Mouse (Mus musculus) lung, adult 18-20 months (tissue): Measurements from ENCODE around the gene Uckl1.

ENCODE experiments used
- DNase-seq, 2 experiments: peaks; one replicate each; pipeline ENCODE4 v3.0.0; 2022; ENCODE audit warnings: mixed read lengths in 2 of 2

The Uckl1 gene

DNA sequence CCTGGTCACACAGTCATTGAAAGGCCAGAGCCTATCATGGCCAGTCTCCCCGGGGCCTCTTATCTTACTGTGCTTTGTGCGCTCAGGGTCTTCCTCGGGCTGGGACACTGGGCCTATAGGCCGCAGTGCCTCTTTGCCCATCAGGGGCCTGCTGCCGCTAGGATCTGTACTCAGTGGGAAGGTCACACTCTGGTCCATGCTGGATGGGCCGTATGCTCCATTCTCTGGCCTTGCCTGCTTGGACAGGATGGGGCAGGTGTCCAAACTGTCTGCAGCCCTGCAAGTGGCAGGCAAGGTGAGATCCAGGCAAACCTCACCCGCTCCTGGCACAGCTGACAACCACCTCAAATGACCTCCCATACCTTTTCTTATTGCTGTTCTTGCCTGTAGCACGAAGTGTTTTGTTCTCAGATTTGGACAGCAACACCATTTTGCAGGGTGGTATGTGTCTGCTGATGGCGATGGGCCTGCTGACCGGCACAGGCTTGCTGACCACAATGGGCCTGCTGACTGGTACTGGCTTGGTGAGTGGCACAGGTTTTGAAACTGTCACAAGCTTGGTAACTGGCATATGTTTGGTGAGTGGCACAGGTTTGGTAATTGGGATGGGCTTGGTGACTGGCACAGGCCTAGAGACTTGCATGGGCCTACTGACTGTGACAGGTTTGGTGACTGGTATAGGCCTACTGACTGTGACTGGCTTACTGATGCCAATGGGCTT lies 4.5 kb upstream of the Uckl1 start:
- DNase-seq, result no peak

DNA sequence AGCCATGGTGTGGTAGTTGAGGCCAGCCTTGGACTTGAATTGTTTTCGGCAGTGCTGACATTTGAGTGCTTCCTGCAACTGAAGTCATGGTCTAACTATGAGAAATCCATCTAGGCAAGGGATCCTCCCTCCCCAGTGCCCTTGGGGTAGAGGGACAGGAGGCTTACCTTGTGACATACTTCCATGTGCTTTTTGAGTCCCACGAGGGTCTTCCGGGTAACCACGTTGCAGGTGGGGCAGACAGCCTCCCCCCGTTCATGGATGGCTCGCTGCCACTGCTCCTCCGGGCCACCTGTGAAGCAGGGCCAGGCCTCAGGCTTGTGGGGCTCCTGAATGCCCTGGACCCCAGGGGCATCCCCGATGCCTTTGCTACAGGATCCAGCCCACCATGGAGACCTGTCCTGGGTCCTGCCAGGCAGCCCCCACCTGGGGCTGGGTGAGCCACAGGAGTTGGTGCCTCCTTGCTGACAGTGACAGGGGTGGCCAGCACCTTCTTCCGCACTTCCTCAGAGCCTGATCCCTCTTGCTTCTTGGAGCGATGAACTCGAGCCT lies 3.6 kb upstream of the Uckl1 start:
- DNase-seq, result no peak

- DNase-seq, result no peak
Measured at GRCm38 (mm10) chr2:181587796-181588195, 3.1 kb upstream of the Uckl1 start.

- no peak for DNase-seq
Measured at GRCm38 (mm10) chr2:181586124-181586523, 1.4 kb upstream of the Uckl1 start.

DNA sequence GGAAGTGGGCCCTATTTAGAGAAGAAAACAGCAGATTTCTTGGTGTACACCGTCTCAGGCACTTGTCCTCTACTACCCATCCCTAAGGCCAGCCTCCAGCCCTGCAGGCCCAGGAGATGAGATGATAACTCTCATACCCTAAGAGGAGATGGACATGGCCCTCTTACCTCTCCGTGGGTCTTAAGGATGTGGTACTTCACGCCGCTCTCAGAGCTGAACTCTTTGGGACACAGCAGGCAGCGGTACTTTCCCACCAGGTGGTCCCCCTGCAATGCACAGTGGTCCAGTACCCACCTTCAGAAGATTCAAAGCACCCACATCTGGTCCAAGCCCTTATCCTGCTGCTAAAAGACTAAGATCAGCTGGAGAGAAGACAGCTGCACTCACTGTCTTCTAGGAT lies 814 bp upstream of the Uckl1 start:
- no peak for DNase-seq

DNA sequence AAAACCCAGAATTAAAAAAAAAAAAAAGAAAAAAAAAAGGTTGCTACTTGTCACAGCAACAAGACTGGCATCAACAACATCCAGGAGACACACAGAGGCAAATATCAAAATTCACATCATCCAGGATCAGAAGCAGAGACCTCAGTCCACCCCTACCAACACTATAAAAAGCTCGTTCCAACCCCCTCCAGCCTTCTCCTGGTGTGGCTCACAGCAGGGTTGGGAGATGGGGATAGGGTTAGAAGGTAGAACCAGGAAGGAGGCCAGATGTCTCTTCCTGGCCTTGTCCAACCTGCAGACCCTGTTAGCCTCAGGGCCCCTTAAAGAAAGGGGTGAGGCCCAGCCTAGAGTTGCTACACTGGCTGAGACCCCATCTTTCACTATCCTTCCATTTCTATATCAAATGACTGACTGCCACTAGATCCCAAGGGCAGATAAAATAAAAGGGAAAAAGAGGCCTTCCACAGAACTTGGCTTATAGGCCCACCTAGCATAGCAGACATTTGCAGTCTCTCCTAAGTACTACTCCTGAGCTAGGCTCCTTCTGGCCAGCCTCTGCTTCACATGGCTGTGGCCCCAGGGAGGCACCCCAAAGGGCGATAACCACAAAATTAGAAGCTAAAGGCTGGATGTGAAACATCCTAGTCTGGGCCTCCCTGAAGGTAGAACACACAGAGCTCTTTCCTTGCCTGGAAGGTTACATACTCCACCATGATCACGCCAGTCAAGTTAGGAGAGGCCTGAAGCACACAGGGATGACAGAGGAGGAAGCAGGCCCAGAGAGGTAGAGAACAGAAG lies 1.0 kb downstream of the Uckl1 start:
- DNase-seq, result no peak

DNA sequence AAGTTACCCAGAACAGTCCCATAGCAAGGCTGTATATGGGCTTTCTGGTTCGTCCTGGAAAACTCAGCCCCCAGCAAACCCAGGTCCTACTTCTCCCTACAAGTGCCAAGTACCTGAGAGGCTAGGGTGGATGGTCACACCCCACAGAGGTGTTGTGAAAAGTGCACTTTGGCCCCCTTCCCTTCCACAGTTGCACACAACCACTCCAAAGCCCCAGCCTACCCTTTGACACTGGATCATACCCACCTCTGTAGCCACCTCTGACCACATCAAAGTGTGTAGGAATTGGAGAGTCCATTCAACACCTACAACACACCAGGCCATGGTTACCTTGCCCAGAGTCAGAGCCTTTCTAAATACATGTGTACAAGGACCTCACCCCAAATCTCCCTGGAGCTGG lies 1.8 kb downstream of the Uckl1 start:
- DNase-seq, result no peak

GRCm38 (mm10) chr2:181582358-181582757 lies 2.3 kb downstream of the Uckl1 start:
- DNase-seq, result no peak

GRCm38 (mm10) chr2:181581402-181582120 lies 3.1 kb downstream of the Uckl1 start:
- peak; percentile 87 to 89 for DNase-seq

GRCm38 (mm10) chr2:181581016-181581401 lies 3.7 kb downstream of the Uckl1 start:
- peak; percentile 84 to 87 for DNase-seq

- no peak for DNase-seq
Measured at GRCm38 (mm10) chr2:181580131-181580772, 4.4 kb downstream of the Uckl1 start.

- DNase-seq, result no peak
Measured at GRCm38 (mm10) chr2:181579681-181580080, 5.0 kb downstream of the Uckl1 start.

DNA sequence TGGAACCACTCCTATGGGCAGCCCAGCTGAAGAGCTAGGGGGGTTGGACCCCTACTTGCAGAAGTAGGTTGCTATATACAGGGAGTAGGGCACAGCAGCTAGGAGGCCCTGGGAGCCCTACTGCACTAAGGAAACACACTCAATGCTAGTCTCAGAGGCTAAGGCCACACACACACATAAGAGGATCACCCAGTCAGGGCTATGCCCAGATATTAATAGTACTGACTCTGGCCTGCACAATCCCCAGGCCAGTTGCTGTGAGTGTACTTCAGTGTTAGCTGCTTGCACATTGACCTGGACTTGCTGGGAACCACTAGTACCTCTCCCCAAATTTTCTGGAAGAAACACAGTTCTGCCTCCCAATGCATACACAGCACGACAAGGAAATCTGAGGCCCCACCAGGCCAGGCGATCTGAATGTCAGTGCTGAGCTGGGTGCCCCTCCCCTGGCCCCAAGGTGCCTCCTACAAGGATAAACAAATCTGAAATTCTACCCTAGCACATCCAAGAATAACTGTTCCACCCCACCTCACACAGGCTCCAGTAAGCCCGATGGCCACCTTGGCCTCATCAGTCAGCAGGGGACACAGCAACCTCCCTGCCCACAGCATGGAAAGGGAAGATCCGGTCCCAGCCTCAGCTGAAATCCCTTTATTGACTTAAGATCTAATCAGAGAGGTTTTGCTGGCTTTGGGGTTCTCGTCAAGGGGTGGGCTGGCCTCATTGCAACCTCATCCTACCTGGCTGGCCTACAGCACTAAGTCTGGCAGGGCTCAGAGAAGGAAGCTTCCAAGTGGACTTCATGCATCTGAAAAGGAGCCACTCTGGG lies 5.7 kb downstream of the Uckl1 start:
- no peak for DNase-seq

GRCm38 (mm10) chr2:181577981-181578581 lies 6.6 kb downstream of the Uckl1 start:
- DNase-seq, result no peak

DNA sequence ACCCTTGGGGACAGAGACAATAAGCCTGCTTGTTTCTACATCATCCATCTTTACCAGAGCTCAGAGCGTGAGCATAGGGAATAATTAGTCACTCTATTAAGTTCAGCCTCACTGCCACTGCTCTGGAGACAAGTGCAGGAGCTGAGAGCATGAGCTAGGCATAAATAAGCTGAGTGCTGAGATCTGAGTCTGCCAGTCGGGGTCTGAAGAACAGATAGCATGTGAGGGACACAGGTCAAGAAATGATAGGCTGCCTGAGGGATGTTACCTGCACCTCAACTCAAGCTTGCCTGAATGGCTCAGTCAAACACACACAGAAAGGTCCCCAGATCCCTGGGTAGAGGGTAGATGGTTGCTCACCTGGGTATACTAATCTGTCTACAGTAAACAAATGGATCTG lies 7.6 kb downstream of the Uckl1 start:
- no peak for DNase-seq

GRCm38 (mm10) chr2:181576613-181577012 lies 8.1 kb downstream of the Uckl1 start:
- DNase-seq, result no peak

GRCm38 (mm10) chr2:181574921-181575545 lies 9.7 kb downstream of the Uckl1 start:
- no peak for DNase-seq

DNA sequence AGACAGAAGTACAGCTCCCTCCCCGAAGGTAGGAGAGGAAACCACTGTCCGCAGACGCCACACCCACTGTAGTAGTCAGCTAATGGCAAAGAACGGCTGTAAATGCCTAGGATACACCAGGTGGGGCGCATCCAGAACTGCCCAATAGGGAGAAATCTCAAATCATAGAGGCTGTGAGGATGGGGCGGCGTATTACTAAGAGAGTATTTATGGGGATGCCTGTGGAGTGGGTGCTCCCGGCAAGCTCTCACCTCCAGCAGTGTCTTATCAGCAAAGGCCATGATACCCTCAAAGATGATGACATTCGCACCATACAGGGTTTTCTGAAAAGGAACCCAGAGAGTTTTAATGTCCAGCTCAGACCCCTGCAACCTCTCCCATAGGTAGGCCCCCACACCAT lies 10.7 kb downstream of the Uckl1 start:
- no peak for DNase-seq

DNA sequence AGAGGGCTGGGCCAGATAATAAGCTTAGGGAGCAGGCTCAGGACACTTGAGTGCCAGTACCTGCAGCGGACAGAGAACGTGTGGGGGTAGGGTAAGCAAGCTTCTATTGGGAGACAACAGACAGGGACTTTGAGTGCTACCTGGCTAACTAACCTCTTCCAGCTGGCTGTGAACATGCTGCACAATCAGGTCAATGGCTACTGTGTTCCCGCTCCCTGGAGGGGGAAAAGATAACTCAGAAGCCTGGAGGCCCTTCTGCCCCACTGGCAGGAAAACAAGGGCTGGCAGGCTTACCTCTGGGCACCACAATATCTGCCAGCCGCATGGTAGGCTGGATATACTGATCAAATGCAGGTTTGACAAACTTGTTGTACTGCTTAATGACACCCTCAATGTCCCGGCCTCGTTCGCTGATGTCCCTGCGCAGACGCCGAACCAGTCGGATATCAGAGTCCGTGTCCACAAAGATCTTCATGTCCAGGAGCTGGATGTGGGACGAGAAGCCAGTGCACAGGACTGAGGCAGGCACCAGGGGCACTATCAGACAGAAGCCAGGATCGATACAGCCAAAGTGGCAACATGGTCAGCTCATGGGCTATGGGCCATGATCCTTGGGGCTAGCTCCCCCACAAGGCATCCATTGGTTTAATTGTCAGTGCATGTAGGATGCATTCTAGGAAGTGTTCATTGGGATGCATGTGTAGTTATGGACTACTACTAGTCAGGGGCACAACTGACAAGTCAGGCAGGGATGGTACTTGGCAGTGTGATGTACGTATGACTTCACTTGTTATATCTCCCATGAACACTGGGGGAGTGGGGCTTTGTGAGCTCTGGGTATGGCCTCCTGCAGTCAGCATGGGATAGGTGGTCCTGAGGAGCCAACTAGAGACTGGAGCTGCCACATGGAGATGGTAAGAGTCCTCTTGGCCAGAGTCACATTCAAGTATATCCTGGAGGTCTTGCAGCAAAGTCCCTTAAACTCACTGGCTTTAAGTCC lies 11.5 kb downstream of the Uckl1 start:
- no peak for DNase-seq
